Mouse (Mus musculus): ENCODE measurements around the gene Noct. TPM values are rescaled to one million over a fixed set of nuclear protein-coding genes. Genes with fewer than 3 reads are reported as not detected.
A peak's percentile ranks its signal among the peaks of the same experiment; 100 is the strongest.

Noct gene
- polyA plus RNA-seq, 1 experiment from 2014 or later = 20.3 TPM

DNA sequence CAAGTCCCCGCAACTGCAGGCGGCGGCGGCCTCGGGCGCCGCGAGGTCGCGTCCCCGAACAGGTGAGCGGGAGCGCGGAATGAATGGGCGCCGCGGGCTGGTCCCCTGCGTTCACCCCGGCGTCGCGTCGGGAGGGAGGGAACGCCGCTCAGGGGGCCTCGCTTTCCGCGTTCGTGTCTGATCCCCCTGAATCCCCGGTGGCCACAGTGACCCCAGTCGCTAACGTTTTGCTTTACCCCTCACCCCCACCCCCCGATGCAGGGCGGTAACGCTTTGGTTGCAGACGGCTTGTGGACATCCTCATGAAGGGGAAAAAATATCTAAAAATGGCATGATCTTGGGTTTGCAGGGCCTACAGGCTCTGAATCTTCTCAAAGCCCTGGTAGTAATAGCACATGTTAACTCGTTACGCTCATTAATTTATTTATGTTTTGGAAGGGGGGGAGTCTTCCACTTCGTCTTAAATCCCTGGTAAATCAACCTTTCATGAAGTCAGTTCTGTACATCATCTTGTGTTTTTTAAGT, 1.0 kb downstream of the Noct start:
- 1% methylated on average over 39 of the region's 39 CpGs for WGBS
- peak overlapping the region; percentile 92 for H3K4me3 ChIP-seq
- H3K36me3 ChIP-seq = no peaks in the 10 kb centered on the region
- no peaks in the 10 kb centered on the region for H3K27me3 ChIP-seq (replicated peaks)
- H3K4me2 ChIP-seq (replicated peaks) = peak overlapping the region; percentile 75
- H3K9ac ChIP-seq = peak overlapping the region; percentile 93
- H3K27ac ChIP-seq = peak overlapping the region; percentile 91
- no peaks in the 10 kb centered on the region for H3K9me3 ChIP-seq
- peaks cover 15% of the 10 kb centered on the region for H3K4me1 ChIP-seq
- no peak; the same call in 1 of the 2 replicates for ATAC-seq (ENCODE audit: low FRiP score, low read depth)

DNA sequence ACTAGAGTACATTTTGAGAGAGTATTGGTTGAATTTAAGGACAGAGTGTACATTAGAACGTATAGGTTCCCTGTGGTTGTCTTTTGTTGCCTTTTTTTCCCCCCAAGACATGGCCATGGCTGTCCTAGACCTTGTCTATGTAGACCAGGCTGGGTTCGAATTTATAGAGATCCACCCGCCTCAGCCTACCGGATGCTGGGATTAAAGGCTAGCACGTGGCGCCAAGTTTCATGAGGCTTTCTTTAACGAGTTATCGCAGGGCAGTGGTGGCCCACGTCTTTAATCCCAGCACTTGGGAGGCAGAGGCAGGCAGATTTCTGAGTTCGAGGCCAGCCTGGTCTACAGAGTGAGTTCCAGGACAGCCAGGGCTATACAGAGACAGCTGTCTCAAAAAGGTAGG, 1.7 kb downstream of the Noct start:
- H3K27ac ChIP-seq = no peak overlapping the region
- 96% methylated on average over 10 of the region's 10 CpGs for WGBS

GRCm38 (mm10) chr3:51226601-51227000, 2.4 kb downstream of the Noct start:
- ATAC-seq (ENCODE audit: low FRiP score, low read depth) = no peak
- Histone ChIP-seq H3K4me2 (replicated peaks) (peak overlapping the region; percentile 75), H3K4me3 (no peak overlapping the region), H3K36me3 (no peaks in the 10 kb centered on the region), H3K4me1 (peaks cover 15% of the 10 kb centered on the region), H3K27ac (no peak overlapping the region), H3K27me3 (replicated peaks) (no peaks in the 10 kb centered on the region), H3K9me3 (no peaks in the 10 kb centered on the region), H3K9ac (no peak overlapping the region)
- WGBS = 88% methylated on average over 3 of the region's 3 CpGs

More for the DNA sequence above, 1.7 kb downstream of the Noct start:
- Histone ChIP-seq H3K27me3 (replicated peaks) (no peaks in the 10 kb centered on the region), H3K9ac (no peak overlapping the region), H3K4me3 (peak overlapping the region; percentile 92; the same call in 1 of the 2 replicates), H3K4me1 (peaks cover 15% of the 10 kb centered on the region), H3K9me3 (no peaks in the 10 kb centered on the region), H3K4me2 (replicated peaks) (peak overlapping the region; percentile 75), H3K36me3 (no peaks in the 10 kb centered on the region)
- ATAC-seq (ENCODE audit: low FRiP score, low read depth) = no peak

- H3K9me3 ChIP-seq = no peaks in the 10 kb centered on the region
- H3K27ac ChIP-seq = no peak overlapping the region
- H3K4me3 ChIP-seq = no peak overlapping the region
- no peaks in the 10 kb centered on the region for H3K27me3 ChIP-seq (replicated peaks)
- no peaks in the 10 kb centered on the region for H3K36me3 ChIP-seq
- WGBS = 81% methylated on average over 10 of the region's 10 CpGs
- ATAC-seq (ENCODE audit: low FRiP score, low read depth) = no peak
- H3K4me2 ChIP-seq (replicated peaks) = no peak overlapping the region
- peaks cover 12% of the 10 kb centered on the region for H3K4me1 ChIP-seq
- H3K9ac ChIP-seq = no peak overlapping the region
These were observed 4.0 kb downstream of the Noct start for GRCm38 (mm10) chr3:51228038-51228820.

DNA sequence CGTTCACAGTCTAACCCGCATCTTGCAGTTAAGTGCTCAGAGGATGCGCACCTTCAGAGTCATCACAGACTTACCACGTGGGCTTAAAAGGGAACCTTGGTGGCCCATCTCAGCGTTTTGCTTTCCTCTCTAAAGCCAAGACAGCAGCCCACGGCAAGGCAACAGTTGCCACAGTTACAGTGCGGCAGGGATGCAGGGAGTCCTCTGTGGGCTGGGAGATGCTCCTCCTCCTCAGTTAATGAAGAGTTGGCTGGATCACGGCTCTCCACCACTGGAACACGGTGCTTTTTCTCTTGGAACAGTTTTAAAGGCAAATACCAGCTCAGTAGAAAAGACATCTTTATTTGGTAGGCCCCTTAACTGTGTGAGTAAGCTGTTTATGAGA, 4.6 kb downstream of the Noct start:
- no peak overlapping the region for H3K4me3 ChIP-seq
- H3K36me3 ChIP-seq = no peaks in the 10 kb centered on the region
- no peak overlapping the region for H3K4me2 ChIP-seq (replicated peaks)
- H3K9me3 ChIP-seq = no peaks in the 10 kb centered on the region
- WGBS = 88% methylated on average over 9 of the region's 9 CpGs
- H3K27ac ChIP-seq = no peak overlapping the region
- no peak overlapping the region for H3K9ac ChIP-seq
- no peak for ATAC-seq (ENCODE audit: low FRiP score, low read depth)
- peaks cover 6% of the 10 kb centered on the region for H3K4me1 ChIP-seq
- H3K27me3 ChIP-seq (replicated peaks) = no peaks in the 10 kb centered on the region

DNA sequence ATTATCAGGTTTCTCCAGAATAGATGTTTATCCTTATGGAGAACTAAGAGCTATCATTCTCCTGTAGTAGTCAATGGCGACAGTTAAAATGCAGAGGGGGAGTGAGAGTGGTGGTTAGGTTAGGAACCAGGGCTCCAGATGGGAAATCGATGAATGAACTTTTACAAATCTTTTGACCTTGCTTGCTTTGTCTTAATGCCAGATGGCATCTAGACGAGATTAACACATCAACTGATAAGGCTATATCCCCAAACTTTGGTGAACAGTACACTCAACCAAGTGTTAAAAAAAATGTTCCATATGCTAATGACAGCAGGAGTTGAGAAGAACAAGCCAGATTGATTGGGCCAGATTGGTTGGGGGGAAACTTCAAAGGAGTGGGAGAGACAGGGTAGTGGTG, 5.0 kb downstream of the Noct start:
- no peaks in the 10 kb centered on the region for H3K27me3 ChIP-seq (replicated peaks)
- no peak for ATAC-seq (ENCODE audit: low FRiP score, low read depth)
- no peak overlapping the region for H3K9ac ChIP-seq
- no peaks in the 10 kb centered on the region for H3K36me3 ChIP-seq
- 0 out of 2 replicates have a peak, but pooled peaks cover 4% of the 10 kb centered on the region for H3K4me1 ChIP-seq
- no peak overlapping the region for H3K27ac ChIP-seq
- no peaks in the 10 kb centered on the region for H3K9me3 ChIP-seq
- H3K4me3 ChIP-seq = no peak overlapping the region
- whole genome bisulfite sequencing = 93% methylated on average over 3 of the region's 3 CpGs
- H3K4me2 ChIP-seq (replicated peaks) = no peak overlapping the region

DNA sequence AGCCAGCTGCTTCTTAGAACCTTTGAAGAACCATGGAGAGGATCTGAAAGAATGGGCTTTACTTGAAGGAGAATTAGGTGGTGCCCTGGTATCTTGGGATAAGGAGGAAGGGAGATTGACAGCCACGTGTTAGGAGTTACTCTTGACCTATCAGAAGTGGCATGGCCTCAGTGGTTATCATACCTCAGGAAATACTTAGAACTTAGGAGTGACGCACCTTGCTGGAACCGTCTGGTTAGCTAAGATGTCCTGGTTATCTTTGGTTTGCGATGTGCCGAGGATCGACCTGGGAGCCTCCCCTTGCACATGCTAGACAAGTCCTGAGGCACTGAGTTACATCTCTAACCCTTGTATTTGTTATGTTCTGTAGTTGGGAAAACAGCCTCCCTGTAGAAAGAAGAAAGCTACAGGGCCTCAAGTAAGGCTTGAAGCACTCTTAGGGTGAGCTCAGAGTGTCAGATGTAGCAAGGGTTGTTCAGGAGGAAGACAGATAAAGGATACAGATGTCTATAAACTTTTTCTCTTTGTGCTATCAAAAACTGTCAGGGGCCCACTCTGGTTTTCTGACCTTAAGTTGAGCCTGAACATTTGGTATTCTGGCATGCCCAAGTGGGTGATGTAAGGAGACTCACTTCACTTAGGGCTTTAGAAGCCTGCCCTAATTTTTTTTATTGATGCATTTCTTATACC, 6.0 kb downstream of the Noct start:
- Histone ChIP-seq H3K27me3 (replicated peaks) (no peaks in the 10 kb centered on the region), H3K4me1 (0 out of 2 replicates have a peak, but pooled peaks cover 10% of the 10 kb centered on the region), H3K27ac (no peak overlapping the region), H3K9me3 (no peaks in the 10 kb centered on the region), H3K4me2 (replicated peaks) (no peak overlapping the region), H3K4me3 (no peak overlapping the region), H3K36me3 (no peaks in the 10 kb centered on the region), H3K9ac (no peak overlapping the region)
- 94% methylated on average over 6 of the region's 6 CpGs for WGBS
- no peak for ATAC-seq (ENCODE audit: low FRiP score, low read depth)

DNA sequence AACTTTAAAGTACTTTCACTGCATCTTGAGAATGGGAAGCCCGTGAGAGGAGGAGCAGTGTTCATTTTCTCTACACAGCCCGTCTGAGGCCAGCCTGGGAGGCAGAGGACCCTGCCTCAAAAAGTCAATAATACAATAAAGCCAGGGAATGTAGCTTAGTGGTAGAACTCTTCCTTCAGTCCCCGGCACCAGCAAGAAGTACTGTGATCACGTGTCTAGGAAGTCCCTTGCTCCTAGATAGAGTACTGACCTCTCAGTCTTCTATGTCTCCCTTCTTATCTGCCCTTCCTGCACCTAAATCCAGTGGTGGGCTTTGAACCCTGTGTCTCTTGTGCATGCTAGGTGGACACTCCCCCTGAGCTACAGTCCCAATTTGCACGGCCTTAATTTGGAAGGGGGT, 6.6 kb downstream of the Noct start:
- Histone ChIP-seq H3K9me3 (no peaks in the 10 kb centered on the region), H3K27me3 (replicated peaks) (no peaks in the 10 kb centered on the region), H3K4me1 (0 out of 2 replicates have a peak, but pooled peaks cover 8% of the 10 kb centered on the region), H3K9ac (no peak overlapping the region), H3K36me3 (no peaks in the 10 kb centered on the region), H3K4me3 (no peak overlapping the region), H3K27ac (no peak overlapping the region), H3K4me2 (replicated peaks) (no peak overlapping the region)
- no peak for ATAC-seq (ENCODE audit: low FRiP score, low read depth)
- WGBS = 76% methylated on average over 5 of the region's 5 CpGs

DNA sequence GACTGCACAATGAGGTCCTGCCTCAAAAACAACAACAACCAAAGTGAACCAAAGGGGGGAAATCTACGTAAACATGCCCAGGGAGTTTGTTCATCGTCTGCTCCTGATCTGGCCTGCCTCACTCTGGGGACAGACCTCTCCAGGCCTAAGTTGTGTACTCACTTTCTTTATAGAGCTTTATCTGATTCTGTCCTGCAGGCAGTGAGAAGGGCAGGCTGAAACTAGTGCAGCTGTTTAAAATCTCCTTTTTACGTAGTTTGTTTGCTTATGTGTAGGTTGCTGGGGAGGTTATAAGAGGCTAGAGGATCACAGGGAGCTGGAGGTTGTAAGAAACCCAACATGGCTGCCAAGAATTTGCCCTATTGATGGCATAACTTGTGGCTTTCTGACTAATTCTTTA, 7.3 kb downstream of the Noct start:
- 83% methylated on average over 3 of the region's 3 CpGs for WGBS
- Histone ChIP-seq H3K4me2 (replicated peaks) (no peak overlapping the region), H3K27ac (no peak overlapping the region), H3K4me3 (no peak overlapping the region), H3K36me3 (no peaks in the 10 kb centered on the region), H3K4me1 (0 out of 2 replicates have a peak, but pooled peaks cover 6% of the 10 kb centered on the region), H3K27me3 (replicated peaks) (no peaks in the 10 kb centered on the region), H3K9ac (no peak overlapping the region), H3K9me3 (no peaks in the 10 kb centered on the region)
- no peak for ATAC-seq (ENCODE audit: low FRiP score, low read depth)

DNA sequence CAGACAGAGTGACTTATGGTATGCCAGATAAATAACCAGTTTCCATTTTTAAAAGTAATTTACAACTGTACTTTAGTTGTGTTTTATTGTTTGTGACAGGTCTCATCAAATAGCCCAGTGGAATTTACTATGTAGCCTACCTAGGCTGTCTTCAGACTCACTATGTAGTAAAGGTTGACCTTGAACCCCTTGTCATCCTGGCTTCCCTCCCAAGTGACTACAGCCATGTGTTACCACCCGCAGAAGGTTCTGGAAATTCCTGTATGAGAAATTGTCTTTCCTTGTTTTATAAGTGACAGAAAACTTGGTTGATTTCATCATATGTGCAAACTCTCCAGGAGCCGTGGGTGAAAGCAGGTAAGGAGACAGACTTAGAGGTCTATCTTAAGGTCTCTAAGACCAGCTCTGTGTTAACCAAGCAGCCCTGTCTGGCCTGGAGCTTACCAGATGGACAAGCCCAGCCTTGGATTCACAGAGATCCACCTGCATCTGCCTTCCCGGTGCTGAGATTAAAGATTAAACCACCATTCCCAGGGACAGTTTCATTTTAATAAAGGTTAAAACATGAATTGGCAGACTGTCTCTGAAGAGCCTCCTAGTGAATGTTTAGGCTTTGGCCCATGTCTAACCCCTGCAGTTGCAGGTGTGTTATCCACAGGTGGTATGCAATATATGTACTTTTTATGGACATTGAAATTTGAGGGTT, 8.1 kb downstream of the Noct start:
- 88% methylated on average over 3 of the region's 3 CpGs for WGBS
- no peak overlapping the region for H3K4me2 ChIP-seq (replicated peaks)
- ATAC-seq (ENCODE audit: low FRiP score, low read depth) = no peak

DNA sequence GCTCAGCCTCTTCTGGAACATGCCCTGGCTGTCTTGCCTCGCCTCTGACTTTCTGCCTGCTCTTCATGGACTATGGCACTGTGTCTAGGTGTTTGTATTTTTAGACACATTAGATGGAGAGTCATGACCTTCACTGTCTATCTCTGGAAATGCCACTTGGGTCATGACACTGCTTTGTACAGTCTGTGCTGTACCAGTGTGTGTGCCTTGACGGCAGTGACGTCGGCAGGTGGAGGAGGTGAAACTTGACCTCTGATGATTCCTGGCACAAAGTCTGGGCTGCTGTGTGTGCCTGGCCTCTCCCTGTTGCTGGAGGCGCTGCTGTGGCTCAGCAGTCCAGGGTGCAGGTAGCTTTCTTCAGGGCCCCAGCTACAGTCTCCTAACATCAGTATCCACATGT, 9.2 kb downstream of the Noct start:
- 73% methylated on average over 5 of the region's 5 CpGs for WGBS
- Histone ChIP-seq H3K36me3 (no peaks in the 10 kb centered on the region; the same call in 1 of the 2 replicates), H3K9me3 (no peaks in the 10 kb centered on the region), H3K4me1 (0 out of 2 replicates have a peak, but pooled peaks cover 6% of the 10 kb centered on the region), H3K9ac (no peak overlapping the region), H3K4me2 (replicated peaks) (no peak overlapping the region), H3K27ac (no peak overlapping the region), H3K27me3 (replicated peaks) (no peaks in the 10 kb centered on the region), H3K4me3 (no peak overlapping the region)
- ATAC-seq (ENCODE audit: low FRiP score, low read depth) = no peak

More for the DNA sequence above, 8.1 kb downstream of the Noct start:
- H3K27ac ChIP-seq = no peak overlapping the region
- H3K9me3 ChIP-seq = no peaks in the 10 kb centered on the region
- 0 out of 2 replicates have a peak, but pooled peaks cover 6% of the 10 kb centered on the region for H3K4me1 ChIP-seq
- no peaks in the 10 kb centered on the region for H3K27me3 ChIP-seq (replicated peaks)
- H3K9ac ChIP-seq = no peak overlapping the region
- no peak overlapping the region for H3K4me3 ChIP-seq
- H3K36me3 ChIP-seq = no peaks in the 10 kb centered on the region
